Mouse (Mus musculus) right cerebral cortex, postnatal 14 days (tissue): ENCODE data around the gene Cd55.
"Not testable (repeated sequence)": the region's sequence is repeated elsewhere in the genome, so short reads cannot be mapped to it uniquely, and the experiment has no call there.

ENCODE experiments used
- DNase-seq: peaks from one replicate; pipeline ENCODE4 v3.0.0; 2022

The Cd55 gene

DNA sequence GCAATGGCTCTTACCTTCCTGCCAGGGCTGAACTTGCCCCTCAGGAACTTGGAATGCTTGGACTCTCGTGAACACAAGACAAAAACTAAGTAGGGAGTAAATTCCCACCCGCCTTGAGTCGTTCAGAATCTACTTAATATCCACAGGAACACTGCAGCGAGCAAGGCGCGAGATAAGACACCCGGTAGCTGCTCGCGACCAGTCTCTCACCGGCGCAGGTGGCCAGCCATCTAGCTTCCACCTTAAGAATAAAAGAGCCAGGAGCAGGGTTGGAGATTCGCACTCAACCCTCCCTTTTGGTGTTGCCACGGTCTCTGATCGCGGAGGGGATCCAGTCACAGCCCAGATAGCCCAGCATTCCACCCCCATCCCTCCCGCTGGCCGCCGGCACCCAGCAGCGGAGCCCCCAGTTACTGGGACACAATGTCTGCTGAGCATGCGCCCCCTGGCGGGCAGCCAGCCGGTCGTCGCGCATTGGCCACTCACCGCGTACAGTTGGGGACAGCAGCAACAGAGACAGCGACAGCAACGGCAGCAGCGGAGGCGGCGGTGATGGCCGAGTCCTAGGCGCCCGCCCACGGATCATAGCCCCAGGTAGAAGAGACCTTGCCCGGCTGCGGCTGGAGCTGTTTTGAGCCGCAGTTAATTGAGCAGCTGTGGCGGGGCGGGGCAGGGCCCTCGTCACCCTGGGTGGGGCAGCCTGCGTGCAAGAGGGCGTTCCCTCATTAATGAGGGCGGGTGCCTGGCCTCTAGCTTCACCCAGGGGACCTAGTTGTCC, at the start of gene Cd55:
TSS of gene Cd55 (minus strand) at position 661 of the 778 bp plus-strand sequence.
- peak; percentile 91 for DNase-seq

DNA sequence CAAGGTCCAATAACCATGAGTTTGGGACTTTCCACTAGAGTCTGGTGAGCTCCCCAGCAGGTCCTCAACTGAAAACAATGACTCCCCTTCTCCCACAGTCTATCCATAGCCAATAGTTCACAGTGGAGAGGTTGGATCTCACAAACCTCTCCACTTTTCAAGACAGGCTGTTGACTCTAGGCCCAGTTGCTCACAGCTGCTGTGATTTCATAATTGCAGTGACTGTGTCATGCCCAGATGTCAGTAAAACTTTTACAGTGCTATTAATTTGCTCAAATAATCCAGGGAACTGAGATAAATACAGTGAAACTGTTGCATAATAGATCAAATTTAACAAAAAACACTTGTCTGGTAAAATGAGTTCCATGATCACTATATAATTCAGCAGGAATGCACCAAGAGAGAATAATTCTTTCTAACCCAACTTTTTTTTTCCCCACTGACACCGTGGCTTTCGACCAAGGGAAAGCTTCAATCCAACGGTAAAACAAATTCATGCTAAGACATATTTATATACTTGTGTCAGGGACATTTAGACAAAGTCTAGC, 49.4 kb upstream of the Cd55 start:
- no peak for DNase-seq

DNA sequence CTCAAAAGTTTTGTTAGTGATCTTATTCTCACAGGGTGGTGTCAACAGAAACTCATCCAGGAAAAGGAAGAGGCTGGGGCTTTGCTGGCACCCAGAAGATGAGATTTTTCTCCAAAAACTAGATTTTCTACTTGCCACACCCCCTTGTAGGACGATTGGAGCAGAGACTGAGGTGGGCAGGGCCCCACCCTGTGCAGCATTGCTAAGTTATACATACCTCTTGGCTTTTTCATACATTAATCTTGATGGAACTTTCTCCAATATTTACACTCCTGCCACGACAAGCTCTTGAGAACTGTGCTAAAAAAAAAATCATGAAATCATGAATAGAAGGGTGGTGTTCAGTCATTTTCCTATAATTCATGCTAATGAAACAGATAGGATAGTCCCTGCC, 46.4 kb upstream of the Cd55 start:
- DNase-seq: no peak

DNA sequence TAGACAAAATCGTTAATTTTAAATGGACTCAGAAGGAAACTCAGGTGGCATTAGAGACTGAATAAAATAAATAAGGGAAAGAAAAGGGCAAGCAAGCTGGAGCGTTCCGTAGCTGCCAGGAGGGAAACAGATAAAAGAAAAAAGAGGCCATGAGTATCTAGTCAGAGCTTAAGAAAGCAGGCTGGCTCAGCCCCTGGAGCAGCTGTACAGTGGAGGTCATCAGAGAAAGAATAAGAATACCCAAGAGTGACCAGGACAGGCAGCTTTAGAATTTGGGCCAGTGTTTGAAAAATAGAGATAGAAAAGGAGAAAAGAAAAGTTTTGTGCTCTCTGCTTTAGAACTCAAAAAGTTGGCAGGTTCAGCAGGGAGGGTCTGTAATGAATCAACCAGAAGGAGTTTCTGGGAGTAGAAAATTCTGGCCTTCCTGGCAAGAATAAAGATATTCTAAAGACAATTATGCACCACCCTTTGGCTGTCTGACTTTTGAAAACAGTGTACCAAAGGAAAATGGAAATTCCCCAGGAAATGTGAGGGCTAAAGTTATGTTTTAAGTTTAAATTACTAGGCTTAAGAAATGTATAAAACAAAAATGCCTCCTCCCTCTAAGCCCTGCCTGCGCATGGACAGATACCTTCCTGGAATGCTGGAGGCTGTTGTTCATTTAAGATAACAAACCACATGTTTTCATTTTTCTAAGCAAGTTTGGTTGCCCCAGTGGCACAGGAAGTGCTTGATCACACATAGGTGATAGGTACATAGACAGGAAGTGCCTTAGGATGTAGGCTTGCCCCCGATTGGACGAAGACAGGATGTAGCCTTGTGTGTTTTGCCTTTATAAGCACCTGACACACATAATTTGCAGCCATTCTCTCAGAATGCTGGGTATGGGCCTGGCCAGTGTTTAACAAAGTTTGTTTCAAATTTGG, 45.7 kb upstream of the Cd55 start:
- no peak for DNase-seq

DNA sequence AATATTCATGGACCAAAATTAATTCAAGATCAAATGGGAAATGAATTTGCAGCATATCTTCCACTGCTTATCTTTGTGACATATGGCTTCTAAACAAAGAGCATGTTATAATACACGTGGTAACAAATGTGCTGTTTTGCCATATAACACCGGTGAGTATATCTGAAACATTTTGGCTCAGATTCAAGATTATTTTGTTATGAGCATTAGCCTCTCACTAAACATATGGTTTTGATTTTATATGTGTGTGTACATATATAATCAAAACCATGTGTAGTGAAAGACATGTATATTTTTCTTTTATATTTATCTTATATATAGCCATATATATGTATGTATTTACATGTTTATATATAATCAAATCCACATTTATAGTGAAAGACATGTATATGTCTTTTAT, 44.9 kb upstream of the Cd55 start:
- DNase-seq: no peak

DNA sequence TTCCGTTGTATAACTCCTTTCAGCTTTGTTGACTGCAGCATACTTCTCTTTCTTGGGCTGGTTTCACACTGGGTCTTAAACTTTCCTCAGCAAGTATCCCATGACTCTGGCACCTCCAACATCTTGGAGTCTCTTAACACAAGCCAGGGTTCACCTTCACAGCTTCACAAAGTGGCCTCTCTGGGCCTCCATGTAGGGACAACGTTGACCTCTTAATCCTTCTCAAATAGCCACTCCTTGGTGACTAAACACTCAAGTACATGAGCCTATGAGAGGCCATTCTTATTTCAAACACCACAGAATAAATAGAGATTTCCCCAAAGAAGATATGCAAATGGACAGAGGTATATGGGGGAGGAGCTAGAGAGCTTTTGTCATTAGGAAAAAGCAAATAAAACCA, 37.4 kb upstream of the Cd55 start:
- DNase-seq: no peak

DNA sequence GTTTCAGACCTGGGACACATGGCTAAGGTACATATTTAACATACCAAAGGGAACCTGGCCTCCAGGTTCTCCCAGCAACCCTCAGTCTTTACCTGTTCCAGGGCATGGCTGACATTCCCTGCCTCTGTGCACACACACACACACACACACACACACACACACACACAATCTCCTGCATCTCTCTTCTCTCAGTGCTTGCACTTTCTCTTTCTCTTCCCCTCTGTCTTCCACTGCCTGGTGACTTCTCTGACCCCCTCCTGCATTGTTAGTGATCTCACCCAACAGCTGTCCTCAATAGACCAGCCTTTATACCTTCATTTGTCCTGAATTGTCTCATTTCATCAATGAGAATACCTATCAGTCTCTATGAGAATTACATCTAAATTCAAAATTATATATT, 35.8 kb upstream of the Cd55 start:
- no peak for DNase-seq

DNA sequence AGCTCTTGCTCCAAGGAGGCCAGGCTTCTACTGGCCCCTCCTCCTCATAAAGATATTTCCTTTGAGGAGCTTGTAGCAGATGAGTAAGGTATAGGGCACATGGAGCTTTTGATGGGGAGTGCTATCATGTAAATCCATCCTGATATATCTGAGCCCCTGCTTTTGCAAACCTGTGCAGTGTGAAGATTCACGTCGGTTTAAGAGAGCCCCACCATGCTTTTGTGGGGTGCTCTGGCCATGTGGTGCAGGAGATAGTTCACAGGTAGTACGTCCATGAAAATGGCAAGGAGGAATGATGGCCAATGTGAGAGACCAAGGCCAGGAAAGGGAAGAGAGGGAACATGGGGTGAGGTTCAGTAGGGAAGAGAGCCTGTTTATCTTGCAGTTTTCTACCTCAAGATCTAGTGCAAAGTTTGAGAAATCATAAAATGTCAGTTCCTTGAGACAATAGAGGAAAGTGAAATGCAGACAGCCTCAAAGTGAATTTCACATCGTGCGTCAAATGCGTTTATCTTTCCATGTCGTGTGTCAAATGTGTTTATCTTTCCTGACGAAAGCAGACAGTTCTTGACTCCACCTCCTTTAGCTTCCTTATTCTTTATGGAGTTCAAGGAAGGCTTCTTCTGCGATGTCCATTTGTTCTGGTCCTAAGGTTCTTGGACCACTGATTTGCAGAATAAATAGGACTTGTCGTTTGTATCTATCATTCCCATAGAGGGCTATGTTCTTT, 24.4 kb upstream of the Cd55 start:
- DNase-seq: no peak

DNA sequence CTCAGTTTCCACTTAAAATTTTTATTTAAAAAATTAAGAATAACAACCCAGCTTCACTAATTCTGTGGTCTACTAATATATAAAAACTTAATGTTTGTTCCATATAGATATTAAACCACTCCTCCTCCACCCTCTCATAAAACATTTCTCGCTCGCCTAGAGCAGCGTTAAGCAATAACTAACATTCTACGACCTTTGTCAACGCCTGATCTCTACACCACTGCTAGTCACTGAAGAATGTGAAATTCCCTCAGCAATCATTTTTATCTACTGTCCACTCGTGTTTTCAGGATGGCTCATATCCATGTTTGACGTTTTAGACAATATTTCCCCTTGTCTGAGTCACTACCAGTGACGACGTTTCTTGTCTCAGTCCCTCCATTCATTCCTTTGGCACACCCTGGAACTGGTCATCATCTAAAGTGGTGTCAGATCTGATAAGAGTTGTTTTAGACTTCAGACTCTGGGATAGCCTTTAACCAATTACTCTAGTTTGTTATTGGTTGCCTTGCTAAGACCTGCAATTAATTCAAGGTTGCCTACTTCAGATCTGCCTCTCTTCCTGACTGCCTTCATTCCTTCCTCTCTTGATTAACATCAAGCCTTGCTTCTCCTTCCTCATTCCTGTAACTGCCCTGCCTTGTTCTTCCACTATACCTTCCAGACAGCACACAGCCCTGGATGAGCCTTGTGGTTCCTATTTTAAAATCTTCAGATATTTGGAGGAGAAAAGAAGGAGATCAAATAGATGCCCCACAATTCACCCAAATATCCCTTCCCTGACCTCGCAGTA, 23.5 kb upstream of the Cd55 start:
- DNase-seq: no peak

DNA sequence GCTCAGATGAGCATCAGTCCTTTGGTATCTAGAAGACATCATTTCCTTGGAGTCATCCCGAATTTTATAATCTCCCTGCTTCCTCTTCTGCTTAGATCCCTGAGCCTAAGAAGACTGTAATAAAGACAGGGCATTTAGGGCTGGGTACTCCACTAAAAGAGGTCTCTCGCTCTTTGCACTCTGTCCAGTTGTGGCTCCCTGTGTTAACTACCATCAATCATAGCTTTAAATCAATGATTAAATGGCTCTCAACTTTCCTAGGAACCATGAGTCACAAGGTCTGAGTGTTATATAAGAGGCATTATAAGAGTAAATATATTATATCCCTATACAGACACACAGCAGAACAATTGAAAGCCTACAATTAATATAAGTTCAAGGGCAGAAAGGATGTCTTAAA, 22.8 kb upstream of the Cd55 start:
- no peak for DNase-seq

DNA sequence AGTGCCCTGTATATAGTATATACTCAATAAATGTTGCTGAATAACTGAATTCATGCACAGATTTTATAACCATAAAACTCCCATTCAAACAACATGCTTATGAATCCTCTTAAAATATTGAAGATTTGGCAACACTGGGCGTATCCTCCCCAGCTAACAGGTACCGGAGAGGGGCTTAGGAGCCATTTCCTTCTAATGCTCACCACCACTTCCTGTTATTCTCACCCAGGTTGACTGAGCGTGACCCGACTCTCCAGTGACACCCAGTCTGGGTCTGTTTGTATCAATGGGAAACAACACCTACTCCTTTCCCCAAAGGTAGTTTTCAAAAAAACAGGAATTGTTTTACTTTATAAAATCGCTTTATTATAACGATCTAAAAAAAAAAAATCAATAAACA, 12.4 kb upstream of the Cd55 start:
- DNase-seq: no peak

DNA sequence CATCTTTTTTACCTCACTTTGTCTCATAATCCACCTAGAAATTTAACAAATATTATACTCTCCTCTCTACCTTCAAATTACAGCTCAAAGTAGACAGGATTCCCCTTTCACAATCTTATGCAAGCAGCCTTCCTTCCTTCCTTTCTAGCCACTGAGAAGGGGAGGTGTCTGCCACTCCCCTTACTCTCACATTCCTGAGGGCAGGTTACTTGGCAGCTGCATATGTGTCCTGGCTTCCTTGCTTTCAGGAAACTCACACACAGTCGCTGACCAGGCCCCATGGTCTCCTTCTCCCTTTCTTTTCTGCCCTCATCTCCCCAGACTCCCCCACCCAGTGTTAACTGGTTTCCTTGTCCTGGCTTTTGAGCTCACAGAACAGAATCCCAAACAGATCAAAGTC, 11.7 kb upstream of the Cd55 start:
- DNase-seq: no peak

DNA sequence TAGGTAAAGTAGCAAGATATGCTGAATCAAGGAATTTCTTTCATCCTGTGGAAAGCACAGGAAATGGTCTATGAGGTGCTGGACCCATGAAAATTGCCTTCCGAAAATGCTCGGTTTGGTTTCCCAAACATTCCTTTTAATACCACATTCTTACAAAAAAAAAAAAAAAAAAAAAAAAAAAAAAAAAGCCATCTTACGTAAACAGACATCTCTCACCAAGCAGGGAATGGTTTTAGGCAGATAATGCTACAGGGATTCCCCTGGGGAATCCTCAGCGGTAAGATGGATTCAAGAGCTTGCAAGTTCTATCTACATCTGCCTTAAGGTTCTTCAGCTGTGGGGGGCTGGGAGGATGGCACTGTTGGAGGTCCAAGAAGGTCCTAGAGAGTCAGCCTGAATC, 7.5 kb upstream of the Cd55 start:
- DNase-seq: no peak

DNA sequence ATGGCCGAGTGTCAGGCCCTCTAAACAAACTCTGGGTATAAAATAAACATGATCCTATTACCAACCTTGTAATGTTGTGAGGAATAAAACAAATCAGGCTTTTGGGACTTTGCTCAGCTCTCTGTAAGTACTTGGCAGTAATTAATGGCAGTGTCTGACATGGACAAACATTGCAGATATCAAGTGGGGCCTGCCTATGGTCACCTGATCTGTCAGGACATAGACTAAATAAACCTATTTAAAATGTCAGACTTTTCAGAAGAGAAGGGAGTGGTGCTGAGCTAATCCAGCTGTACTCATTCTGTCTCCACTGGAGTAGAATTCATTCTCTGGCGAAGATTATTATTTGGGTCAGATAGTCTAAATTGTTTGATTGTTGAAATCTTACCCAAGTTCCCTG, 4.9 kb upstream of the Cd55 start:
- no peak for DNase-seq

DNA sequence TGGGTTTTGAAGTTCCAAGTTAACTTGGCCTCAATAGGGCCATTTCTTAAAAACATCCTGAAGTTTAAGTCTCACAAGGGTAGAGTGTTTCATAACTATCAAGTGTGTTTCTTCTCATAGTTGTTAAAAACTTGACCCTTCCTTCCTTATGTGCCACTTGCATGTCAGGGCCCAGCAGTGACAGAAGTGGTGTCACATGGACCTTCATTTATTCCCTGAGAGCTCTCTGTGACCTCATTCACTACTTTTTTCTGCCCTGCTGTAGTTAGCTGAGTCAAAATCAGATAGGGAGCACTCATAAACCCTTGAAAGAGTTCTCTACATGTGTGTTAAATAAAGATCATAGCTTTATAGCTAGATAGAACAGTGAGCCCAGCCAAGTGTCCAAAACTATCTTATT, 1.6 kb upstream of the Cd55 start:
- no peak for DNase-seq

DNA sequence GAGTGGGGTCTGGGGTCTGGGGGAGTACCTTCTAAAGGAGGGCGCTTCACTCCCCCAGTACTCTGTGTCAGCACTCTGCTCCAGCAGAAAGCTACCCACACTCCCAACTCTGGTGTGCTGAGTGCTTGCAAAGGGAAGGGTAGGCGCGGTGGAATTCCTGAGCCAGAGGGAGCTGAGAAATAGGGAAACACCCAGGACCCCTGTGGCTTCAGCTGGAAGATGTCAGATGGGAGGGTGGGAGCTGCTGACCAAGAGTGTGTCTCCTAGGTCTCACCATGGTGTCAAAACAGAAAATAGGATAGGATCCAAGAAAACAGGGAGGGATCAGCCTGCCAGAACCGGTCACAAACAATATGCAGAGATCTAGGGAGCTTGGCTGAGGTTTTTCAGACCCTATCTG, 323 bp upstream of the Cd55 start:
- no peak for DNase-seq

DNA sequence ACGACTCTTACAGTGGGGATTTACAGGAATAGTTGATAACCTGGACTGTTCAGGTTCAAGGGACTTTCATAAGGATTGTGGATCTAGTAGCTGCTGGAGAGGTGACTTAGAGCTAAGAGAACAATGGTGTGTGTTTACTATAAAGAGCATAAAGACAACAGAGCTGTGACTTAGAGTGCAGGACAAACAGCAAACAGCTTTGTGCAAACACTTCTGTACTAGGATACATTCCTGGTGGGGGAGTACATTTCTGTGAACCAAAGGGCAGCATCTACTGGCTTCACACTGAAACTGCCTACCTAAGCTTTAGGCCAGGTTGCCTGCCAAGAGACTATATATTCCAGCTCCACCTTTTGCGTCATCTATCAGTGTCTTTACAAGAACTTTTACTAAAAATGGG, 7.4 kb downstream of the Cd55 start:
- DNase-seq: no peak

DNA sequence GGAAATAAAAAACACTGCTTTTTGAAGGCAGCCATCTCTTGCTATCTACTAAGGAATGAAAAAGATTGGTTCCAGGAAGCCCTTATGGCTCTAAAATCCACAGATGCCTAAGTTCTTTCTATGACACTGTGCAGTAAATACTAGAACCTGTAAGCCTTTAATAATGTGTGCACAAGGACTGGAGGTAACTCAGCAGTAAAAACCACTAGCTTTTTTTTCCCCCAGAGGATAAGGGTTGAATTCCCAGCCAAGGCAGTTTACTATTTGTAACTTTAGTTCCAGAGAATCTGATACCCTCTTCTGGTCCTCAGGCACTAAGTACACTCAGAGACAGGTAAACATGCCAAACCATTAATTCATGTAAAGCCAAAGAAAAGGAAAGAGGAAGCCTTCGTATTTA, 19.6 kb downstream of the Cd55 start:
- not testable (repeated sequence) for DNase-seq

DNA sequence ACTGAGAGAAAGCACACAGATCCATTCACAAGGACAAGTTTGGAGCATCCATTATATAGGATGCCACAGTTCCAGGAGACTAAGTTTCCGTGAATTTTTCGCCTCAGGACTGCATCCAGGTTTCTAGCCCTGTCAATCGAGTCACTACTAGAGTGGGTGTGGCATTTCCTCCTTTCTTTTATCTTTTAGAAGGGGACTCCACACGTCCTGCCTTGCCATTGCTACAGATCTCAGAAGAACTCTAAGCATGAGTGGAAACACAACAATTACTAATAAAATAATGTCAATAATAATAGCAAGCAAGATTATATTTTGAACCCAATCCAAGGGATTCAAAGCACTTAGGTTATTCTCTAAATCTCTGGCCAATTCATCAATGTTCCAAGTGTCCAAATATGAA, 31.6 kb downstream of the Cd55 start:
- no peak for DNase-seq

DNA sequence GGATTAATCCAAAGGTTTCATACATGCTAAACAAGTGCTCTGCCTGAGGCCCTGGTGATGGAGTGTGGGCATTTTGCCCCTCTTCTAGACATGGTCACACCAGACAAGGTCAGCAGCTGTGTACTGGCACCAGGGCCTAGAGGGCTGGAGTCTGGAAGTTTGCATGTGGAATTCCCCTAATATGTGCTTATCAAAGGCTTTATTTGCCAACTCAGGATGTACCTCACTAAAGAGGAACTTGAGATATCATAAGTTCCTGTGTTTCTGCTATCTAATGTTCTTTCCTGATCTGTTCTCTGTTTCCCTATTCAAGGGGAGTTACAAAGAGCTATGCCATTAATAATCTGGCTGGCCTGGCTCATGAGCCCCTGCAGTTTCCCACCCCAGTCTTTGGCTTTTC, 33.9 kb downstream of the Cd55 start:
- not testable (repeated sequence) for DNase-seq

DNA sequence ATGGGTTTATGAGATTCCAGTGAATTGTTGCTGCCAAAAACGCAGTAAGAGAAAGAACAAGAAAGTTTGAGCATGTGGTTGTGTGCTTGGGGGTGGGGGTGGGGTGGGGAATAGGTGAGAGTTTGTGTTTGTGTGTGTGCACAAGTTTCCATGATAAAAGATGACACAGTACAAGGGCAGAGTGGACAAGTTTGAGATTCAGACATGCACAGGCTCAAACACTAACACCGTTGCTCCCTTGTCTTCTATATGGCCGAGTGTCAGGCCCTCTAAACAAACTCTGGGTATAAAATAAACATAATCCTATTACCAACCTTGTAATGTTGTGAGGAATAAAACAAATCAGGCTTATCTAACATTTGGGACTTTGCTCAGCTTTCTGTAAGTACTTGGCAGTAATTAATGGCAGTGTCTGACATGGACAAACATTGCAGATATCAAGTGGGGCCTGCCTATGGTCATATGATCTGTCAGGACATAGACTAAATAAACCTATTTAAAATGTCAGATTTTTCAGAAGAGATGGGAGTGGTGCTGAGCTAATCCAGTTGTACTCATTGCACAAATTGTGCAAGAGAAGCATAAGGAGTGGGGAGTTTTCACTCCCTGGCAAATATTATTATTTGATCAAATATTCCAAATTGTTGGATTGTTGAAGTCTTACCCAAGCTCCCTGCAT, 35.2 kb downstream of the Cd55 start:
- DNase-seq: not testable (repeated sequence)

DNA sequence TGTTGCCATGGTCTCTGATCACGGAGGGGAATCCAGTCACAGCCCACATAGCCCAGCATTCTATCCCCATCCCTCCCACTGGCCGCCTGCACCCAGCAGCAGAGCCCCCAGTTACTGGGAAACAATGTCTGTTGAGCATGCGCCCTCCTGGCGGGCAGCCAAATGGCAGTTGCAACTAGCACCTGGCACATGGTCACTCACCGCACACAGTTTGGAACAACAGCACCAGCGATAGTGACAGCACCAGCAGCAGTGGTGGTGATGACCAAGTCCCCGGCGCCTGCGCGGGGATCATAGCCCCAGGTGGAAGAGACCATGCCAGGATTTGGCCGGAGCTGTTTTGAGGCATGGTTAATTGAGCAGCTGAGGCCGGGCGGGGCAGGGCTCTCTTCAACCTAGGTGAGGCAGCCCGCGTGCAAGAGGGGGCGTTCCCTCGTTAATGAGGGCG, 39.9 kb downstream of the Cd55 start, which contains the start of gene Cd55b:
TSS of gene Cd55b (minus strand) at position 346 of the 448 bp plus-strand sequence.
- DNase-seq: peak; percentile 39
